Mouse (Mus musculus): Measurements from ENCODE around the gene Kdelr2.
A peak's percentile ranks its signal among the peaks of the same experiment; 100 is the strongest.
"Not testable (repeated sequence)": the region's sequence is repeated elsewhere in the genome, so short reads cannot be mapped to it uniquely, and the experiment has no call there.

Gene Kdelr2

GRCm38 (mm10) chr5:143403221-143404147 lies at the start of gene Kdelr2:
Kdelr2 (plus strand) TSS chr5:143403838.
- DNase-seq (ENCODE audit: low spot score), result peak; percentile 93

GRCm38 (mm10) chr5:143356017-143356416 lies 47.6 kb upstream of the Kdelr2 start:
- no peak for DNase-seq (ENCODE audit: low spot score)

- DNase-seq (ENCODE audit: low spot score), result no peak
These were observed 46.8 kb upstream of the Kdelr2 start, which contains the start of gene Grid2ip for GRCm38 (mm10) chr5:143356686-143357388. Grid2ip (plus strand) TSS chr5:143357338.

- no peak for DNase-seq (ENCODE audit: low spot score)
These were observed 46.1 kb upstream of the Kdelr2 start for GRCm38 (mm10) chr5:143357564-143357963.

GRCm38 (mm10) chr5:143359263-143359662 lies 44.4 kb upstream of the Kdelr2 start:
- no peak for DNase-seq (ENCODE audit: low spot score)

- DNase-seq (ENCODE audit: low spot score), result no peak
These were observed 43.6 kb upstream of the Kdelr2 start for GRCm38 (mm10) chr5:143360000-143360399.

GRCm38 (mm10) chr5:143361428-143361827 lies 42.2 kb upstream of the Kdelr2 start:
- DNase-seq (ENCODE audit: low spot score), result no peak

DNA sequence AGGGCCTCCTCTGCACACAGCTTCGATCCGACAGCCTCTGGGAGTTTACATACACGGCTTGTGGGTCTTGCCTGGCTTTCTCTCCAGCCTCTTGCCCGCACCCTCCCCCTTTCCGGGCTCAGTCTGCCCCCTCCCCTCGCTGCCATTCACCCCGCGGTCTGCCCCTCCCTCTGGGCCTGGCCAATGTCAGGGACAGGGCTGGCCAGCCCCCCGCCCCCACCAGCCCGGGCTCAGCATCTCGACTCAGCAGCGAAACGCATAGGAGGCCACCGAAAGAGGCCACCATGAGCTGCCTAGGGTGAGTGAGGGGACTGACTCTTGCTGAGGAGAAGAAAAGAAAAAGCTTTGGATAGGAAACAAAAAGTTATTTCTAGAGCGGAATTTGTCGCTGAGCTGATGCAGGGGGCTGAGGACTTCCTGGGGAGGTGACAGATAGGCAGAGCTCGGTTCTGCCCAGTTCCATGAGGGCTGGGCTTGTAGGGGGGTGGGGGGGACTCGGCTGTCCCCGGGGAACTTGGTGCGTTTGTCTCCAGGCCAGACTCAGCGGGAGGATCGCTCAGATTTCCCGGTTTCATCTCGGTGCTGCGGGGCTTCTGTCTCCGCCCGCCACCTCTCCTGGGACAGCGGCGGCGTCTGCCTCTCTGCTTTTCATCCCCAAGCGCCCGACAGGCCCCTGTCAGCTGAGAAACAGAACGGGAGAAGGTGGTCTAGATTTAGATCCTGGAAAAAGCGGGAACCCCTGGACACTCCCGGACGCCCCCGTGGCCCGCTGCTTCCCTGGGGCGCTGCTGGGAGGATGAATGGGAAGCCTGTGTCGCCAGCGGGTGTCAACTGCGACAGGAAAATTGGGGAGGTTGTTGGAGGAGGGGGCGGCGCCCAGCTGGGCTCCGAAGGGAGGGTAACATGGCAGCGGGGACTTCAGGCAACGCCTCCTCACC lies 39.7 kb upstream of the Kdelr2 start:
- DNase-seq (ENCODE audit: low spot score), result no peak

DNA sequence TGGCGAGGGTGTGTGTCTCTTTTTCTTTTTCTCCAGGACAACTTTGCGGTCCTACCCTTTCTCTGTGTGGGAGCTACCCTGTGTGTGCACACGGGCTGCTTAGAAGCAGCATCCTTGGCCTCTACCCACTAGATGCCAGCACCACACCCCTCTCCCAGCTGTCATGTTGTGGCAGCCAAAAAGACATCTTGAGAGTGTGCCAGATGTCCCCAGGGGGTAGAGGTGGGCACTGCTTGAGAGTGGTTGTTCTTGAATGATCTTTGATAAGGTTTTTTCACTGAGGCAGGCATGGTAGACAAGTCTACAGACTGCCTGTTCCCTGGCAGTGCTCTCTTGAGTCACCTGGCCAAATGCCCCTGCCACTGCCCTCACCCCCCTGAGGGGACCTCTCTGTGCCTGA lies 35.7 kb upstream of the Kdelr2 start:
- no peak for DNase-seq (ENCODE audit: low spot score)

DNA sequence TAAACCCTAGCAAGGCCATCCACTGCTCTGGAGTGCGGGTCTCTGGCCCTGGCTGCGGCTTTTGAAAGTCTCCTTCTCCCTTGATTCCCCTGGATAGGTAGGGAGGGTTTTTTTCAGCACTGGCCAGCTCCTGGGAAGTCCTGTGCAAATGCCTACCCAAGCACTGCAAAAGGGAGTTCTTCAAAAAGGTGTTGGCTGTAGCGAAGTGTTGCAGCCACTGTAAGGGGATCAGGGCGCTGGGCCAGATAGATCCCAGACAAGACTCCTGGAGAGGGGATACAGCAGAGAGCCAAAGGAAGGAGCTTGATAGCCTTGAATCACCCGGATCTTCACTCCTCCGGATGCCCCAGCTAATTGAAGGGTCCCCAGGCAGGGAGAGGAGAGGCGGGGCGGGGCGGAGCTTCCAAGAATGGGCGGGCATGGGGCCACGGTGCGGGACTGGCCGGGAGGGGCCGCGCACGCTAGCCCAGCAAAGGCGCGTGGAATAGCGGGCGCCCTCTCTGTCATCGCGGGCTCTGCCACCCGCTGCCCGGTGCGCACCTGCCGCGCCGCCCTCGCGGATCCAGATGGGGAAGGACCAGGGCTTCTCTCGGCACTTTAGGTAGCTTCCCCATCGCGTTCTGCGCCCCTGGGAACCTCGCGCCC lies 33.9 kb upstream of the Kdelr2 start:
- no peak for DNase-seq (ENCODE audit: low spot score)

DNA sequence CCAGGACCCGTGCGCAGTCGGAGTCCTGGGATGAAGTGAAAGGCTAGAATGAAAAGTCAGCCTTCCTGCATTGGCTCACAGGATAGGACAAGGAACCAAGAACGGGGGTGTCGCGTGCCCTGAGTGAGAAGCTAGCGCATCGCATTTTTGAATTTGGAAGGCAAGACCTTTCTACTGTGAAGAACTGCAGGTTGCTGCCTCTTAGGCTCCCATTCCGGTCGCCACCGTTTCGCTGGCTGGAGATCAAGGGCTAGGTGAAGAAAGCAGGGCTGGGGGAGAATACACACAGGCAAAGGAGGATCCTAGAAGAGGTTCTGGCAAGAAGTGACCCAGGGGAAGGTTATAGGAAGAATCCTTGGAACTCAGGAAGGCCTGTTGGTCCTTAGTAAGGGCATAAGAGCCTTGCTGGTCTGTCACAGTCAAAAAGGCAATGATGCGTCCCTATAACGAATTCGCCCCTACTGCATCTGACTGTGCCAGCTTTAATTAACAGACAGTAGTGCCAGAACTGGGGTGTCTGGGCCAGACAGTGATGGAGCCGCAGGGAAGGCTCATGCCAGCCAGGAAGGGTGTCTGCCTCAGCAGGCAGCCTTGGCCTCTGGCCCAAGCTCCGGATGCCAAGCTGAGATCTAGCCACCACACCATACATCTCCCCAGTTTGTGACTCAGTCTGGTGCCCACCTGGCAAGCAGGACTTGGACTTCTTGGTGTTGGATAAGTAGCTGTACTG lies 33.1 kb upstream of the Kdelr2 start:
- DNase-seq (ENCODE audit: low spot score), result no peak

GRCm38 (mm10) chr5:143371146-143371510 lies 32.5 kb upstream of the Kdelr2 start:
- DNase-seq (ENCODE audit: low spot score), result no peak

GRCm38 (mm10) chr5:143372818-143373217 lies 30.8 kb upstream of the Kdelr2 start:
- DNase-seq (ENCODE audit: low spot score), result no peak

GRCm38 (mm10) chr5:143375242-143375641 lies 28.4 kb upstream of the Kdelr2 start:
- DNase-seq (ENCODE audit: low spot score), result peak; percentile 67

GRCm38 (mm10) chr5:143376156-143376555 lies 27.5 kb upstream of the Kdelr2 start:
- DNase-seq (ENCODE audit: low spot score), result no peak

- peak; percentile 31 for DNase-seq (ENCODE audit: low spot score)
These were observed 16.6 kb upstream of the Kdelr2 start for GRCm38 (mm10) chr5:143386797-143387621.

GRCm38 (mm10) chr5:143394184-143394583 lies 9.5 kb upstream of the Kdelr2 start:
- DNase-seq (ENCODE audit: low spot score), result no peak

- not testable (repeated sequence) for DNase-seq (ENCODE audit: low spot score)
These were observed 8.7 kb upstream of the Kdelr2 start for GRCm38 (mm10) chr5:143394966-143395365.

DNA sequence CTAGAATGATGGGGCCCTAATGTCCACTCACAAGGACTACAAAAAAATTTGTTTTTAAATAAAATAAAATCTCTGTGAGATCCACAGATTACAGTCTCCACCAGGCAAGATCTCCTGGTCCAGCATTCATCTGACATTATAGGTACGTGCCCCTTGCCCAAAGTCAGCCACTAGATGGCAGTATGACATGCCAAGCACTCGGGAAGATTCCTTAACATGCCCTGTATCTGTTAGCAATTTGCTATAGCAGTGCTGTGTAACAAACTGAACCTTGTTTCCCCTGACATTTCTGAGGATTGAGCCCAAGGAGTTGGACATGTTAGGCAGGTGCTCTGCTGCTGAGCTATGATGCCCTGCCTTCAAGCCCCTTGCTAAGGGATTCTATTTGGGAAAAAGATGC lies 8.0 kb upstream of the Kdelr2 start:
- DNase-seq (ENCODE audit: low spot score), result no peak

GRCm38 (mm10) chr5:143400501-143400900 lies 3.1 kb upstream of the Kdelr2 start:
- no peak for DNase-seq (ENCODE audit: low spot score)
